Mouse (Mus musculus): ENCODE measurements around the gene Myo18b. TPM values are rescaled to one million over a fixed set of nuclear protein-coding genes. Genes with fewer than 3 reads are reported as not detected.

The Myo18b gene
- total and polyA plus RNA-seq, 3 experiments: not detected

DNA sequence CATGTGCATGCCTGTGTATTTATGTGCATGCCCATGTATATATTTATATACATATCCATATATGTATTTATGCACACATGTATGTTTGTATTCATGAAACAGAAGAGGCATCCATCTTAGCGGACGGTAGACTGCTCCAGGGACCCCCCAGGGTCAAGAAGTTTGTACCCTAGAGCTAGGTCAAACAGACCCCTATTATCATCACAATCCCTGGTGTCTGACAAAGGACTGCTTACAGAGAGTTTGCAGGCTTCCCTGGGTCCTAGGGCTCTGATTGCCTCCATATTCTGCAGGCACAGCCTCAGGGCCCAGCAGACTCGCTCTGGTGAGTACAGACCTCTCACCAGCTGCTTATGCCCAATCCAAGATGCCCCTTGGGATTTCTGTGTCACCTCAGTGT is 51.7 kb downstream of the Myo18b start:
- Histone ChIP-seq H3K4me3 (replicated peaks in 1 of 3; ENCODE audit: low read depth in 2 of 3, low read length in 2 of 3, poor library complexity in 1 of 3) (no peak overlapping the region), H3K27me3 (replicated peaks) (no peaks in the 10 kb centered on the region), H3K4me1 (ENCODE audit: control insufficient read depth in 1 of 2, insufficient read depth in 2 of 2) (no peaks in the 10 kb centered on the region), H3K9me3 (replicated peaks; ENCODE audit: low read length) (peaks cover 98% of the 10 kb centered on the region), H3K9ac (ENCODE audit: insufficient read depth, low read depth) (no peak overlapping the region), H3K4me2 (ENCODE audit: insufficient read depth, low read depth, poor library complexity, severe bottlenecking) (no peak overlapping the region), H3K36me3 (replicated peaks in 1 of 2; ENCODE audit: control insufficient read depth in 1 of 2, insufficient read depth in 1 of 2, low read length in 1 of 2) (no peaks in the 10 kb centered on the region), H3K79me2 (replicated peaks; ENCODE audit: control insufficient read depth, extremely low read depth, insufficient read depth, poor library complexity, severe bottlenecking) (no peaks in the 10 kb centered on the region), H3K27ac (ENCODE audit: insufficient read depth, low read depth) (no peak overlapping the region)
- no peak for DNase-seq (ENCODE audit: extremely low read depth)
- dilution Hi-C loops (cut with MboI; ENCODE audit: extremely low pct_ligation_motif_present, extremely low pct_unique_long_range_greater_than_20kb, low sequenced_read_pairs): no loop called here
- in situ Hi-C loops (cut with MboI; ENCODE audit: low pct_ligation_motif_present, low pct_unique_long_range_greater_than_20kb, low sequenced_read_pairs): no loop called here
- TF ChIP-seq JUND (conservative IDR thresholded peaks at IDR 0.05; ENCODE audit: low read depth, low read length) (no peak), ZMIZ1 (IDR thresholded peaks at IDR 0.05; ENCODE audit: low read depth, low read length) (no peak), KAT2A (IDR thresholded peaks at IDR 0.05; ENCODE audit: insufficient replicate concordance, low read length) (no peak), E2F4 (IDR thresholded peaks at IDR 0.05; ENCODE audit: insufficient replicate concordance, low read depth, low read length) (no peak)

DNA sequence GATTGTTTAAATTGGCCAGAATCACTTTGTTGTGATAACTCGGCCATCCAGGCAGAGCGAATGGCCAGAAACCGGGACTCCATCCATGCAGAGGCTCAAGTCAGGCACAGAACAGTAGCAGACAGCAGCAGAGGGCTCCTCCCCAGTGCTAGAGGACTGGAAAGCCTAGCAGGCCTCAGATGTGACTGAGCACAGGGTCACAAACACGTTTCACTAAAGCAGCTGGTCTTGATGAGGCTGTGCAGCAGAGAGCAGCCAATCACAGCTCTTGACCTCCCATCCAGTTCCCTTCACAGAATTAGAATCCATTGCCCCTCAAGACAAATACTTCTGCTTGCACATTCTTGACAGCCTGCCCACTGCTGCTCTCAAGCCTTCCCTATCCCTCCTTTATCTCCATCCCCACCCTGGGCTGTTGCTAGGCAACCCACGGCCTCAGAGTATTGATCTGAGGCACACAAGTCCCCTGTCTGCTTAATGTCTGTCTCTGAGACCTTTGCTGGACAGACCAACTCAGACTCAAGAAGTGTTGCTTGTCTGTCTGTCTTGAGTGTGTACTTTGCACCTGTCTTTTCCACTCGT is 52.4 kb downstream of the Myo18b start:
- Histone ChIP-seq H3K4me2 (ENCODE audit: insufficient read depth, low read depth, poor library complexity, severe bottlenecking) (no peak overlapping the region), H3K4me3 (replicated peaks in 1 of 3; ENCODE audit: low read depth in 2 of 3, low read length in 2 of 3, poor library complexity in 1 of 3) (peak overlapping the region in 1 of 3 experiments; percentile 5), H3K27me3 (replicated peaks) (no peaks in the 10 kb centered on the region), H3K9ac (ENCODE audit: insufficient read depth, low read depth) (no peak overlapping the region), H3K4me1 (ENCODE audit: control insufficient read depth in 1 of 2, insufficient read depth in 2 of 2) (no peaks in the 10 kb centered on the region), H3K79me2 (replicated peaks; ENCODE audit: control insufficient read depth, extremely low read depth, insufficient read depth, poor library complexity, severe bottlenecking) (no peaks in the 10 kb centered on the region), H3K27ac (ENCODE audit: insufficient read depth, low read depth) (no peak overlapping the region), H3K9me3 (replicated peaks; ENCODE audit: low read length) (peaks cover 98% of the 10 kb centered on the region), H3K36me3 (replicated peaks in 1 of 2; ENCODE audit: control insufficient read depth in 1 of 2, insufficient read depth in 1 of 2, low read length in 1 of 2) (no peaks in the 10 kb centered on the region)
- in situ Hi-C loops (cut with MboI; ENCODE audit: low pct_ligation_motif_present, low pct_unique_long_range_greater_than_20kb, low sequenced_read_pairs) (no loop called here), dilution Hi-C loops (cut with MboI; ENCODE audit: extremely low pct_ligation_motif_present, extremely low pct_unique_long_range_greater_than_20kb, low sequenced_read_pairs) (no loop called here)
- DNase-seq (ENCODE audit: extremely low read depth): no peak
- TF ChIP-seq GABPA (IDR thresholded peaks at IDR 0.05; ENCODE audit: insufficient replicate concordance, low read depth, low read length) (no peak), JUN (IDR thresholded peaks at IDR 0.05; ENCODE audit: insufficient read depth, low read depth, low read length) (no peak), POLR2AphosphoS2 (IDR thresholded peaks at IDR 0.05; ENCODE audit: low read depth, low read length) (no peak), USF2 (conservative IDR thresholded peaks at IDR 0.05; ENCODE audit: low read depth, low read length) (no peak), MXI1 (IDR thresholded peaks at IDR 0.05; ENCODE audit: low read depth, low read length) (no peak), E2F4 (IDR thresholded peaks at IDR 0.05; ENCODE audit: insufficient replicate concordance, low read depth, low read length) (no peak), CHD2 (IDR thresholded peaks at IDR 0.05; ENCODE audit: low read length) (no peak)

DNA sequence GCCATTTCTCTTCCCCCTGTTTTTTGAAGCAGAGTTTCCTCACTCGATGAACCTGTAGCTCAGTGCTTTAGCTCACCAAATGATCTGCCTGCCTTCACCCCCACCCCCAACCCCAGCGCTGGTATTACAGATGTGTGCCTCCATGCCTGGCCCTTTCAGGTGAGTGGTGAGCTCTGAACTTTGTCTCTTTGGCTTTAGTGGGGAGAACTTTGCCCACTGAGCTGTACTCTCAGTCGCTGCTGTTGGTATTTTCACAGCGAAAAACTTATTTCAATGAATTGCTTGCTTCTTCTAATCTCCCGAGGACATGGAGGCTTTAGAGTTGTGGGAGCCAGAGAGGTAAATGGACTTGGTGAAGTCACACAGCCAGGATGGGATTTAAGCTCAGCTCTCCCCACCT is 53.5 kb downstream of the Myo18b start:
- no peak for DNase-seq (ENCODE audit: extremely low read depth)
- Histone ChIP-seq H3K4me2 (ENCODE audit: insufficient read depth, low read depth, poor library complexity, severe bottlenecking) (no peak overlapping the region), H3K9ac (ENCODE audit: insufficient read depth, low read depth) (no peak overlapping the region), H3K4me1 (ENCODE audit: control insufficient read depth in 1 of 2, insufficient read depth in 2 of 2) (no peaks in the 10 kb centered on the region), H3K4me3 (replicated peaks in 1 of 3; ENCODE audit: low read depth in 2 of 3, low read length in 2 of 3, poor library complexity in 1 of 3) (no peak overlapping the region), H3K79me2 (replicated peaks; ENCODE audit: control insufficient read depth, extremely low read depth, insufficient read depth, poor library complexity, severe bottlenecking) (no peaks in the 10 kb centered on the region), H3K27ac (ENCODE audit: insufficient read depth, low read depth) (no peak overlapping the region), H3K27me3 (replicated peaks) (no peaks in the 10 kb centered on the region), H3K36me3 (replicated peaks in 1 of 2; ENCODE audit: control insufficient read depth in 1 of 2, insufficient read depth in 1 of 2, low read length in 1 of 2) (no peaks in the 10 kb centered on the region), H3K9me3 (replicated peaks; ENCODE audit: low read length) (peaks cover 99% of the 10 kb centered on the region)
- dilution Hi-C loops (cut with MboI; ENCODE audit: extremely low pct_ligation_motif_present, extremely low pct_unique_long_range_greater_than_20kb, low sequenced_read_pairs) (no loop called here), in situ Hi-C loops (cut with MboI; ENCODE audit: low pct_ligation_motif_present, low pct_unique_long_range_greater_than_20kb, low sequenced_read_pairs) (no loop called here)
- no peak for TF ChIP-seq ELF1 (IDR thresholded peaks at IDR 0.05; ENCODE audit: low read depth, low read length)
- TF ChIP-seq EP300 (IDR thresholded peaks at IDR 0.05; ENCODE audit: low read length): no peak
- no peak for TF ChIP-seq TBP (conservative IDR thresholded peaks at IDR 0.05; ENCODE audit: low read depth, low read length)
- no peak for TF ChIP-seq RAD21 (IDR thresholded peaks at IDR 0.05; ENCODE audit: low read depth, low read length)
- no peak for TF ChIP-seq GABPA (IDR thresholded peaks at IDR 0.05; ENCODE audit: insufficient replicate concordance, low read depth, low read length)
- no peak for TF ChIP-seq MAFK (IDR thresholded peaks at IDR 0.05; ENCODE audit: insufficient replicate concordance, low read length)
- TF ChIP-seq MYC (IDR thresholded peaks at IDR 0.05; ENCODE audit: low read depth, low read length): no peak
- TF ChIP-seq USF2 (conservative IDR thresholded peaks at IDR 0.05; ENCODE audit: low read depth, low read length): no peak
- no peak for TF ChIP-seq POLR2A (IDR thresholded peaks at IDR 0.05; ENCODE audit: low read depth, low read length)
- no peak for TF ChIP-seq KAT2A (IDR thresholded peaks at IDR 0.05; ENCODE audit: insufficient replicate concordance, low read length)
- TF ChIP-seq ETS1 (conservative IDR thresholded peaks at IDR 0.05; ENCODE audit: low read depth, low read length): no peak
- TF ChIP-seq HCFC1 (IDR thresholded peaks at IDR 0.05; ENCODE audit: low read depth, low read length): no peak
- no peak for TF ChIP-seq MEF2A (IDR thresholded peaks at IDR 0.05; ENCODE audit: borderline replicate concordance, low read depth, low read length)
- TF ChIP-seq SMC3 (IDR thresholded peaks at IDR 0.05; ENCODE audit: low read depth, low read length): no peak
- TF ChIP-seq PAX5 (IDR thresholded peaks at IDR 0.05; ENCODE audit: low read length): no peak
- TF ChIP-seq ZMIZ1 (IDR thresholded peaks at IDR 0.05; ENCODE audit: low read depth, low read length): no peak
- TF ChIP-seq ZNF384 (IDR thresholded peaks at IDR 0.05; ENCODE audit: low read depth, low read length): no peak
- no peak for TF ChIP-seq CHD2 (IDR thresholded peaks at IDR 0.05; ENCODE audit: low read length)
- TF ChIP-seq ZKSCAN1 (IDR thresholded peaks at IDR 0.05; ENCODE audit: borderline replicate concordance, low read depth, low read length): no peak
